17 mouse cellular contexts compared by ENCODE assay signal in genomic region chr7:19736389-19737057, GRCm38 (mm10). TPM values are rescaled to one million over a fixed set of nuclear protein-coding genes. Genes with fewer than 3 reads are reported as not detected.
A peak's percentile ranks its signal among the peaks of the same experiment; 100 is the strongest.
DNase-seq lines count a peak whose midpoint lies in the region; ATAC-seq and TF ChIP-seq lines count a peak whose summit lies in the region.
"Had no signal": no experiment of that assay in that cellular context is flagged by ENCODE, and none has a peak within 500 bp of the region (broad histone marks: within the 10 kb centered on the region; RNA-seq: fewer than 3 reads in every experiment).

No protein-coding gene starts in this region.

- DNase-seq in MEL-GATA-1-ER (ENCODE audit: extremely low read depth, low read depth) = peak; percentile 93
- DNase-seq in liver, embryonic 14.5 days (ENCODE audit: low read depth in 3 of 3, low spot score in 3 of 3) = peak; percentile 50 to 67 (median 56)
- DNase-seq in thymus, postnatal 0 days (ENCODE audit: low spot score) = no peak
- DNase-seq in thymus, postnatal 36 days = no peak
- DNase-seq: adrenal gland, adult 2 months; cerebellum, adult 11-12 months; embryo, embryonic 11 days; left cerebral cortex, postnatal 4 days had no signal

- H3K36me3 ChIP-seq in intestine, embryonic 15.5 days = peaks cover 48% of the 10 kb centered on the region
- peaks cover 38% of the 10 kb centered on the region for H3K36me3 ChIP-seq in intestine, embryonic 16.5 days (ENCODE audit: control insufficient read depth, insufficient read depth, low read length)
- H3K36me3 ChIP-seq in liver, embryonic 14.5 days (replicated peaks; ENCODE audit: control insufficient read depth, insufficient read depth, low read depth) = no peaks in the 10 kb centered on the region
- peaks cover 54% of the 10 kb centered on the region for H3K36me3 ChIP-seq in forebrain, embryonic 12.5 days (replicated peaks)

- no peak overlapping the region for H3K27ac ChIP-seq in intestine, embryonic 15.5 days
- no peak overlapping the region for H3K27ac ChIP-seq in intestine, embryonic 16.5 days (ENCODE audit: low read length)
- no peak overlapping the region for H3K27ac ChIP-seq in embryonic fibroblast, embryonic 13.5 days (ENCODE audit: insufficient read depth, low read length)
- H3K27ac ChIP-seq in liver, embryonic 14.5 days = peak overlapping the region; percentile 67
- no peak overlapping the region for H3K27ac ChIP-seq in forebrain, embryonic 12.5 days
- H3K27ac ChIP-seq: forebrain, embryonic 10.5 days; midbrain, embryonic 12.5 days; stomach, postnatal 0 days had no signal

- TF ChIP-seq POLR2A in embryonic fibroblast, embryonic 13.5 days (IDR thresholded peaks at IDR 0.05; ENCODE audit: low read depth, low read length) = no peak

- TF ChIP-seq EP300 in liver, embryonic 14.5 days (IDR thresholded peaks at IDR 0.05; ENCODE audit: low read depth) = peak; percentile 70

- no peaks in the 10 kb centered on the region for H3K27me3 ChIP-seq in intestine, embryonic 15.5 days (replicated peaks)
- no peaks in the 10 kb centered on the region for H3K27me3 ChIP-seq in intestine, embryonic 16.5 days (replicated peaks; ENCODE audit: control insufficient read depth, insufficient read depth, low read length)
- H3K27me3 ChIP-seq in liver, embryonic 14.5 days (ENCODE audit: control insufficient read depth, insufficient read depth, low read length) = no peaks in the 10 kb centered on the region
- H3K27me3 ChIP-seq in forebrain, embryonic 12.5 days = no peaks in the 10 kb centered on the region
- H3K27me3 ChIP-seq: midbrain, embryonic 12.5 days; Patski had no signal

- no peak overlapping the region for H3K9ac ChIP-seq in intestine, embryonic 15.5 days
- H3K9ac ChIP-seq in intestine, embryonic 16.5 days (ENCODE audit: low read depth, low read length) = no peak overlapping the region
- no peak overlapping the region; the same call in 1 of the 2 replicates for H3K9ac ChIP-seq in liver, embryonic 14.5 days (replicated peaks)
- H3K9ac ChIP-seq in forebrain, embryonic 12.5 days = no peak overlapping the region
- H3K9ac ChIP-seq: midbrain, embryonic 12.5 days had no signal

- H3K4me3 ChIP-seq in intestine, embryonic 15.5 days (replicated peaks) = no peak overlapping the region
- no peak overlapping the region for H3K4me3 ChIP-seq in intestine, embryonic 16.5 days (ENCODE audit: low read length)
- H3K4me3 ChIP-seq in embryonic fibroblast, embryonic 13.5 days (ENCODE audit: insufficient read depth, low read length) = no peak overlapping the region
- H3K4me3 ChIP-seq in liver, embryonic 14.5 days (ENCODE audit: insufficient read depth in 1 of 2, low read depth in 2 of 2, low read length in 2 of 2) = peak overlapping the region; percentile 20 to 25; a peak in 1 of 4 replicates
- no peak overlapping the region for H3K4me3 ChIP-seq in forebrain, embryonic 12.5 days (replicated peaks)
- H3K4me3 ChIP-seq: forebrain, embryonic 10.5 days; midbrain, embryonic 12.5 days had no signal

- H3K4me2 ChIP-seq in intestine, embryonic 15.5 days (replicated peaks) = no peak overlapping the region
- no peak overlapping the region for H3K4me2 ChIP-seq in intestine, embryonic 16.5 days (ENCODE audit: low read depth, low read length)
- peak overlapping the region; percentile 59 for H3K4me2 ChIP-seq in liver, embryonic 14.5 days (ENCODE audit: low read depth)
- H3K4me2 ChIP-seq in forebrain, embryonic 12.5 days = no peak overlapping the region
- H3K4me2 ChIP-seq: midbrain, embryonic 12.5 days had no signal

- ATAC-seq in intestine, embryonic 15.5 days = 0 out of 2 replicates have a peak, but pooled peaks have one; percentile 13
- ATAC-seq in intestine, embryonic 16.5 days = no peak
- ATAC-seq in liver, embryonic 14.5 days (ENCODE audit: insufficient read depth) = peak; percentile 89
- no peak for ATAC-seq in forebrain, embryonic 12.5 days (ENCODE audit: low FRiP score)
- ATAC-seq: Patski had no signal

- no peaks in the 10 kb centered on the region for H3K9me3 ChIP-seq in intestine, embryonic 15.5 days
- no peaks in the 10 kb centered on the region for H3K9me3 ChIP-seq in intestine, embryonic 16.5 days (ENCODE audit: control insufficient read depth, low read length)
- H3K9me3 ChIP-seq in liver, embryonic 14.5 days (ENCODE audit: control insufficient read depth, low read length) = no peaks in the 10 kb centered on the region
- H3K9me3 ChIP-seq in forebrain, embryonic 12.5 days = no peaks in the 10 kb centered on the region
- H3K9me3 ChIP-seq: midbrain, embryonic 12.5 days had no signal

- TF ChIP-seq CTCF in embryonic fibroblast, embryonic 13.5 days (IDR thresholded peaks at IDR 0.05; ENCODE audit: borderline replicate concordance, insufficient read depth, low read length) = 0 out of 2 replicates have a peak, but pooled peaks have one; percentile 2
- no peak for TF ChIP-seq CTCF in liver, embryonic 14.5 days (IDR thresholded peaks at IDR 0.05; ENCODE audit: low read depth)

- peaks cover 5% of the 10 kb centered on the region for H3K4me1 ChIP-seq in intestine, embryonic 15.5 days (replicated peaks)
- peaks cover 6% of the 10 kb centered on the region; the same call in 1 of the 2 replicates for H3K4me1 ChIP-seq in intestine, embryonic 16.5 days (ENCODE audit: control insufficient read depth, insufficient read depth, low read length)
- no peaks in the 10 kb centered on the region for H3K4me1 ChIP-seq in embryonic fibroblast, embryonic 13.5 days (ENCODE audit: control insufficient read depth, insufficient read depth, low read length)
- H3K4me1 ChIP-seq in liver, embryonic 14.5 days (replicated peaks; ENCODE audit: control insufficient read depth in 2 of 2, insufficient read depth in 2 of 2, low read length in 1 of 2) = peaks cover 15 to 21% of the 10 kb centered on the region in 2 experiments
- peaks cover 3% of the 10 kb centered on the region; the same call in 1 of the 2 replicates for H3K4me1 ChIP-seq in forebrain, embryonic 12.5 days

- WGBS in intestine, embryonic 15.5 days = 84% methylated on average over 16 of the region's 16 CpGs
- 85% methylated on average over 16 of the region's 16 CpGs for WGBS in intestine, embryonic 16.5 days
- WGBS in liver, embryonic 14.5 days (ENCODE audit: insufficient replicate concordance) = 14% methylated on average over 16 of the region's 16 CpGs
- WGBS in forebrain, embryonic 12.5 days = 95% methylated on average over 16 of the region's 16 CpGs

RNA-seq across cellular contexts. Expression of gene Nectin2, which starts 13.8 kb away (rescaled TPM):
- 148 and 154 TPM in 2 replicates for polyA plus RNA-seq in intestine, embryonic 15.5 days (2015; fragmentation: Nextera tagmentation; extraction: Ambion mirVana)
- polyA plus RNA-seq in intestine, embryonic 16.5 days (2015; fragmentation: Nextera tagmentation; extraction: Ambion mirVana) = 143 and 149 TPM in 2 replicates
- polyA plus RNA-seq in embryonic fibroblast, embryonic 13.5 days (2011; ENCODE audit: insufficient read length, low read depth, missing spikeins) = 39.7 and 45.3 TPM in 2 replicates
- 7.8 and 8.9 TPM in 2 replicates for polyA plus RNA-seq in liver, embryonic 14.5 days (2012; rRNA removed)
- polyA plus RNA-seq in liver, embryonic 14.5 days (2014; fragmentation: Nextera tagmentation; extraction: Ambion mirVana) = 10.2 and 10.3 TPM in 2 replicates
- 45.9 and 47.3 TPM in 2 replicates for polyA plus RNA-seq in forebrain, embryonic 12.5 days (2016; fragmentation: Nextera tagmentation; extraction: Ambion mirVana)
- 7.0 and 7.1 TPM in 2 replicates for polyA plus RNA-seq in thymus, postnatal 0 days (2015; fragmentation: Nextera tagmentation; extraction: Ambion mirVana)

RNA-seq across cellular contexts. Expression of gene Tomm40, which starts 21.3 kb away (rescaled TPM):
- 208 and 215 TPM in 2 replicates for polyA plus RNA-seq in intestine, embryonic 15.5 days (2015; fragmentation: Nextera tagmentation; extraction: Ambion mirVana)
- 143 and 157 TPM in 2 replicates for polyA plus RNA-seq in intestine, embryonic 16.5 days (2015; fragmentation: Nextera tagmentation; extraction: Ambion mirVana)
- polyA plus RNA-seq in embryonic fibroblast, embryonic 13.5 days (2011; ENCODE audit: insufficient read length, low read depth, missing spikeins) = 38.1 and 51.3 TPM in 2 replicates
- polyA plus RNA-seq in liver, embryonic 14.5 days (2012; rRNA removed) = 53.7 and 57.3 TPM in 2 replicates
- polyA plus RNA-seq in liver, embryonic 14.5 days (2014; fragmentation: Nextera tagmentation; extraction: Ambion mirVana) = 58.2 and 75.8 TPM in 2 replicates
- polyA plus RNA-seq in forebrain, embryonic 12.5 days (2016; fragmentation: Nextera tagmentation; extraction: Ambion mirVana) = 136 and 149 TPM in 2 replicates
- 132 and 140 TPM in 2 replicates for polyA plus RNA-seq in thymus, postnatal 0 days (2015; fragmentation: Nextera tagmentation; extraction: Ambion mirVana)

RNA-seq across cellular contexts. Expression of gene Bcam, which starts 34.3 kb away (rescaled TPM):
- 76.9 and 79.4 TPM in 2 replicates for polyA plus RNA-seq in intestine, embryonic 15.5 days (2015; fragmentation: Nextera tagmentation; extraction: Ambion mirVana)
- 58.7 and 62.7 TPM in 2 replicates for polyA plus RNA-seq in intestine, embryonic 16.5 days (2015; fragmentation: Nextera tagmentation; extraction: Ambion mirVana)
- polyA plus RNA-seq in embryonic fibroblast, embryonic 13.5 days (2011; ENCODE audit: insufficient read length, low read depth, missing spikeins) = 2.1 and 2.5 TPM in 2 replicates
- 6.3 and 7.6 TPM in 2 replicates for polyA plus RNA-seq in liver, embryonic 14.5 days (2012; rRNA removed)
- polyA plus RNA-seq in liver, embryonic 14.5 days (2014; fragmentation: Nextera tagmentation; extraction: Ambion mirVana) = 4.9 and 6.6 TPM in 2 replicates
- 8.9 and 10.9 TPM in 2 replicates for polyA plus RNA-seq in forebrain, embryonic 12.5 days (2016; fragmentation: Nextera tagmentation; extraction: Ambion mirVana)
- 29.7 and 30.9 TPM in 2 replicates for polyA plus RNA-seq in thymus, postnatal 0 days (2015; fragmentation: Nextera tagmentation; extraction: Ambion mirVana)

RNA-seq across cellular contexts. Expression of gene Apoe, which starts 37.5 kb away (rescaled TPM):
- polyA plus RNA-seq in intestine, embryonic 15.5 days (2015; fragmentation: Nextera tagmentation; extraction: Ambion mirVana) = 296 and 325 TPM in 2 replicates
- 314 and 355 TPM in 2 replicates for polyA plus RNA-seq in intestine, embryonic 16.5 days (2015; fragmentation: Nextera tagmentation; extraction: Ambion mirVana)
- polyA plus RNA-seq in embryonic fibroblast, embryonic 13.5 days (2011; ENCODE audit: insufficient read length, low read depth, missing spikeins) = 8.5 and 34.9 TPM in 2 replicates
- polyA plus RNA-seq in liver, embryonic 14.5 days (2012; rRNA removed) = 1,802 and 2,400 TPM in 2 replicates
- 1,630 and 1,854 TPM in 2 replicates for polyA plus RNA-seq in liver, embryonic 14.5 days (2014; fragmentation: Nextera tagmentation; extraction: Ambion mirVana)
- 115 and 128 TPM in 2 replicates for polyA plus RNA-seq in forebrain, embryonic 12.5 days (2016; fragmentation: Nextera tagmentation; extraction: Ambion mirVana)
- 624 and 627 TPM in 2 replicates for polyA plus RNA-seq in thymus, postnatal 0 days (2015; fragmentation: Nextera tagmentation; extraction: Ambion mirVana)

RNA-seq across cellular contexts. Expression of gene Apoc1, which starts 44.1 kb away (rescaled TPM):
- polyA plus RNA-seq in intestine, embryonic 15.5 days (2015; fragmentation: Nextera tagmentation; extraction: Ambion mirVana) = 27.1 and 34.7 TPM in 2 replicates
- polyA plus RNA-seq in intestine, embryonic 16.5 days (2015; fragmentation: Nextera tagmentation; extraction: Ambion mirVana) = 39.5 and 43.2 TPM in 2 replicates
- not detected in 2 replicates for polyA plus RNA-seq in embryonic fibroblast, embryonic 13.5 days (2011; ENCODE audit: insufficient read length, low read depth, missing spikeins)
- 203 and 204 TPM in 2 replicates for polyA plus RNA-seq in liver, embryonic 14.5 days (2012; rRNA removed)
- polyA plus RNA-seq in liver, embryonic 14.5 days (2014; fragmentation: Nextera tagmentation; extraction: Ambion mirVana) = 390 TPM in 2 replicates
- polyA plus RNA-seq in forebrain, embryonic 12.5 days (2016; fragmentation: Nextera tagmentation; extraction: Ambion mirVana) = 0.73 and 1.2 TPM in 2 replicates
- 21.1 and 21.3 TPM in 2 replicates for polyA plus RNA-seq in thymus, postnatal 0 days (2015; fragmentation: Nextera tagmentation; extraction: Ambion mirVana)
- polyA plus RNA-seq: small intestine, adult 2 months had no signal

Comparison
In these comparisons a context has a peak if more than half of its experiments do, and no peak if none do; other contexts are left out.
1. ATAC-seq: peak in intestine, embryonic 15.5 days (single experiment) and liver, embryonic 14.5 days (single experiment); none in intestine, embryonic 16.5 days (single experiment) and forebrain, embryonic 12.5 days (single experiment).
2. H3K4me3 ChIP-seq: peak in liver, embryonic 14.5 days (2 of 2); none in intestine, embryonic 15.5 days (single experiment), intestine, embryonic 16.5 days (single experiment), embryonic fibroblast, embryonic 13.5 days (single experiment) and forebrain, embryonic 12.5 days (single experiment).
3. DNase-seq: peak in MEL-GATA-1-ER (single experiment) and liver, embryonic 14.5 days (3 of 3); none in thymus, postnatal 0 days (single experiment) and thymus, postnatal 36 days (0 of 2).